Mouse (Mus musculus) hindbrain, postnatal 0 days (tissue): ENCODE results near the gene Rab25. TPM values are rescaled to one million over a fixed set of nuclear protein-coding genes. Genes with fewer than 3 reads are reported as not detected.

ENCODE experiments used
- ATAC-seq: fragments of 200-750 bp; cut with Nextera tagmentation; 2 replicates; pipeline ENCODE4 v1.8.0; 2017; ENCODE audit warnings: mild to moderate bottlenecking, moderate TSS enrichment, moderate library complexity
- DNase-seq: peaks from one replicate; pipeline ENCODE4 v3.0.0-alpha.2; 2015; ENCODE audit warnings: low spot score
- H3K27ac ChIP-seq: fragments of 300-500 bp; sonication (generic); 2 replicates; pipeline ENCODE4 v1.5.1; 2014; ENCODE audit warnings: mild to moderate bottlenecking
- H3K27me3 ChIP-seq: fragments of 300-500 bp; sonication (generic); 2 replicates; pipeline ENCODE4 v1.6.1; 2014; ENCODE audit warnings: low read length, mixed read lengths; ENCODE audit not compliant: insufficient read depth
- H3K36me3 ChIP-seq: fragments of 300-500 bp; sonication (generic); 2 replicates; pipeline ENCODE4 v1.6.1; 2014; ENCODE audit warnings: low read length, mixed read lengths; ENCODE audit not compliant: insufficient read depth
- H3K4me1 ChIP-seq: fragments of 300-500 bp; sonication (generic); 2 replicates; pipeline ENCODE4 v1.6.1; 2014; ENCODE audit warnings: antibody characterized with exemption, low read length, mixed read lengths; ENCODE audit not compliant: insufficient read depth
- H3K4me2 ChIP-seq: fragments of 300-500 bp; sonication (generic); 2 replicates; pipeline ENCODE4 v1.6.1; 2014; ENCODE audit warnings: low read depth, mild to moderate bottlenecking, low read length, moderate library complexity, mixed read lengths
- H3K4me3 ChIP-seq: fragments of 300-500 bp; sonication (generic); 2 replicates; pipeline ENCODE4 v1.5.1; 2014; ENCODE audit warnings: low read length
- H3K9ac ChIP-seq: fragments of 300-500 bp; sonication (generic); replicated peaks from 2 replicates; pipeline ENCODE4 v1.6.1; 2014; ENCODE audit warnings: mild to moderate bottlenecking, low read length, moderate library complexity, mixed read lengths
- H3K9me3 ChIP-seq: fragments of 300-500 bp; sonication (generic); 2 replicates; pipeline ENCODE4 v1.6.1; 2016; ENCODE audit warnings: low read length, mixed read lengths
- CTCF ChIP-seq: IDR thresholded peaks from 2 replicates; pipeline ENCODE4 v1.5.1; 2016; ENCODE audit warnings: antibody characterized with exemption, control low read depth, low read depth
- WGBS: fragments of 180-500 bp; shearing (Covaris S2); extraction: QIAGEN DNeasy Blood & Tissue Kit; methylation state at CpG from one replicate; pipeline ENCODE4 v1.1.7; 2014; 5-methylcytosine and 5-hydroxymethylcytosine counted together
- microRNA counts: library from miRNA; unstranded; fragments of <30 nt; microRNA quantifications from one replicate; lab custom pipeline; 2015
- microRNA-seq, 2 experiments: library from miRNA; unstranded; fragments of <30 nt; microRNA quantifications; one replicate each; pipeline ENCODE4; 2016
- polyA plus RNA-seq: library from polyadenylated mRNA; unstranded; fragments of >200 nt; fragmentation: Nextera tagmentation; extraction: Ambion mirVana; gene quantifications from 2 replicates; pipeline ENCODE4 v1.2.1, GENCODE M21; 2015
- total RNA-seq: library from RNA; depleted of rRNA; stranded (reverse); fragments of >200 nt; gene quantifications from 2 replicates; pipeline ENCODE4 v1.2.3, GENCODE M21; 2014; rRNA removed

Gene Rab25
- total and polyA plus RNA-seq, 2 experiments from 2014 or later: 1.3 TPM; not detected in 1

- peaks cover 18% of the 10 kb centered on the region for H3K4me1 ChIP-seq
- H3K4me2 ChIP-seq: peak overlapping the region; percentile 90
- no peak for TF ChIP-seq CTCF
- no peaks in the 10 kb centered on the region for H3K9me3 ChIP-seq
- H3K27me3 ChIP-seq: no peaks in the 10 kb centered on the region
- H3K27ac ChIP-seq: no peak overlapping the region
- no peak overlapping the region for H3K9ac ChIP-seq
- no peaks in the 10 kb centered on the region for H3K36me3 ChIP-seq
- 47% methylated on average over 4 of the region's 4 CpGs for WGBS
- no peak for ATAC-seq
- no peak for DNase-seq
- H3K4me3 ChIP-seq: no peak overlapping the region
These were observed 47.3 kb downstream of the Rab25 start for GRCm38 (mm10) chr3:88500655-88501365.

- Histone ChIP-seq H3K4me1 (peaks cover 23% of the 10 kb centered on the region), H3K4me3 (no peak overlapping the region), H3K27ac (no peak overlapping the region), H3K9me3 (no peaks in the 10 kb centered on the region), H3K4me2 (no peak overlapping the region), H3K27me3 (no peaks in the 10 kb centered on the region), H3K36me3 (no peaks in the 10 kb centered on the region), H3K9ac (no peak overlapping the region)
- no peak for TF ChIP-seq CTCF
- ATAC-seq (no peak), DNase-seq (no peak)
- WGBS: 84% methylated on average over 7 of the region's 7 CpGs
These were observed 48.0 kb downstream of the Rab25 start for GRCm38 (mm10) chr3:88500087-88500486.

GRCm38 (mm10) chr3:88499580-88499979 is 48.5 kb downstream of the Rab25 start:
- WGBS: 68% methylated on average over 4 of the region's 4 CpGs
- peaks cover 23% of the 10 kb centered on the region for H3K4me1 ChIP-seq

GRCm38 (mm10) chr3:88495741-88496415 is 52.2 kb downstream of the Rab25 start:
- ATAC-seq: no peak
- H3K27ac ChIP-seq: no peak overlapping the region
- H3K27me3 ChIP-seq: no peaks in the 10 kb centered on the region
- H3K9me3 ChIP-seq: no peaks in the 10 kb centered on the region
- no peak overlapping the region for H3K4me3 ChIP-seq
- TF ChIP-seq CTCF: no peak
- H3K36me3 ChIP-seq: no peaks in the 10 kb centered on the region
- DNase-seq: no peak
- 83% methylated on average over 10 of the region's 10 CpGs for WGBS
- H3K9ac ChIP-seq: no peak overlapping the region
- no peak overlapping the region for H3K4me2 ChIP-seq
- H3K4me1 ChIP-seq: peaks cover 17% of the 10 kb centered on the region

More at GRCm38 (mm10) chr3:88499580-88499979, 48.5 kb downstream of the Rab25 start:
- H3K9ac ChIP-seq: no peak overlapping the region
- TF ChIP-seq CTCF: no peak
- DNase-seq (no peak), ATAC-seq (no peak)
- no peaks in the 10 kb centered on the region for H3K27me3 ChIP-seq
- H3K4me3 ChIP-seq: no peak overlapping the region
- no peaks in the 10 kb centered on the region for H3K36me3 ChIP-seq
- no peak overlapping the region for H3K27ac ChIP-seq
- no peak overlapping the region for H3K4me2 ChIP-seq
- H3K9me3 ChIP-seq: no peaks in the 10 kb centered on the region

- Histone ChIP-seq H3K36me3 (no peaks in the 10 kb centered on the region), H3K9ac (no peak overlapping the region), H3K9me3 (no peaks in the 10 kb centered on the region), H3K27me3 (no peaks in the 10 kb centered on the region), H3K4me1 (peaks cover 14% of the 10 kb centered on the region), H3K4me3 (no peak overlapping the region), H3K27ac (peak overlapping the region; percentile 52), H3K4me2 (no peak overlapping the region)
- DNase-seq (peak; percentile 75), ATAC-seq (peak; percentile 76)
- no peak for TF ChIP-seq CTCF
- 62% methylated on average over 9 of the region's 9 CpGs for WGBS
These were observed 53.1 kb downstream of the Rab25 start for GRCm38 (mm10) chr3:88494836-88495628.

- peak overlapping the region; percentile 58; the same call in 1 of the 2 replicates for H3K27ac ChIP-seq
- H3K27me3 ChIP-seq: no peaks in the 10 kb centered on the region
- TF ChIP-seq CTCF: no peak
These were observed 54.2 kb downstream of the Rab25 start for GRCm38 (mm10) chr3:88493706-88494582.

More at GRCm38 (mm10) chr3:88493706-88494582, 54.2 kb downstream of the Rab25 start:
- H3K36me3 ChIP-seq: no peaks in the 10 kb centered on the region
- DNase-seq (no peak), ATAC-seq (no peak)
- no peak overlapping the region for H3K4me2 ChIP-seq
- no peak overlapping the region for H3K9ac ChIP-seq
- peaks cover 14% of the 10 kb centered on the region for H3K4me1 ChIP-seq
- H3K4me3 ChIP-seq: no peak overlapping the region
- no peaks in the 10 kb centered on the region for H3K9me3 ChIP-seq
- 82% methylated on average over 11 of the region's 11 CpGs for WGBS

MicroRNAs within 50 kb of the gene (microRNA counts, 519-probe panel; counts per million panel counts)
- not detected for microRNA mmu-miR-1905 (lab: Ali Mortazavi, UCI)

Small RNA genes lying within 50 kb of the gene (microRNA-seq; reads per million reads assigned to microRNA genes)
- 0 reads per million in 2 experiments for gene Mir1905

Other genes starting within 250 kb of the Rab25 start
- gene Glmp, start 223.3 kb downstream of the Rab25 start, total RNA-seq: 54.9 and 76.9 TPM in 2 replicates
- 135 and 142 TPM in 2 replicates for gene Glmp, start 223.3 kb downstream of the Rab25 start, polyA plus RNA-seq
- gene Tmem79, start 212.2 kb downstream of the Rab25 start, total RNA-seq: 0.52 and 0.54 TPM in 2 replicates
- gene Tmem79, start 212.2 kb downstream of the Rab25 start, polyA plus RNA-seq: 1.1 and 1.5 TPM in 2 replicates
- 78.8 and 98.1 TPM in 2 replicates for gene Smg5, start 212.0 kb downstream of the Rab25 start, total RNA-seq
- 42.9 and 43.0 TPM in 2 replicates for gene Smg5, start 212.0 kb downstream of the Rab25 start, polyA plus RNA-seq
- gene Paqr6, start 183.7 kb downstream of the Rab25 start, total RNA-seq: 8.3 and 10.1 TPM in 2 replicates
- gene Paqr6, start 183.7 kb downstream of the Rab25 start, polyA plus RNA-seq: 8.6 and 10.3 TPM in 2 replicates
- not detected in 2 replicates for gene Bglap3, start 175.6 kb downstream of the Rab25 start, total RNA-seq
- 0.15 TPM in 1 of 2 replicates, not detected in the other for gene Bglap3, start 175.6 kb downstream of the Rab25 start, polyA plus RNA-seq
- not detected in 2 replicates for gene Bglap2, start 169.6 kb downstream of the Rab25 start, total RNA-seq
- gene Bglap2, start 169.6 kb downstream of the Rab25 start, polyA plus RNA-seq: not detected in 2 replicates
- gene Bglap, start 163.8 kb downstream of the Rab25 start, total RNA-seq: not detected in 2 replicates
- gene Bglap, start 163.8 kb downstream of the Rab25 start, polyA plus RNA-seq: not detected in 2 replicates
- 39.4 and 60.4 TPM in 2 replicates for gene Pmf1, start 138.0 kb downstream of the Rab25 start, total RNA-seq
- 47.2 and 48.4 TPM in 2 replicates for gene Pmf1, start 138.0 kb downstream of the Rab25 start, polyA plus RNA-seq
- gene Slc25a44, start 123.2 kb downstream of the Rab25 start, total RNA-seq: 68.3 and 68.6 TPM in 2 replicates
- 31.9 and 34.1 TPM in 2 replicates for gene Slc25a44, start 123.2 kb downstream of the Rab25 start, polyA plus RNA-seq
- 39.4 and 45.2 TPM in 2 replicates for gene Sema4a, start 87.1 kb downstream of the Rab25 start, total RNA-seq
- 25.4 and 26.5 TPM in 2 replicates for gene Sema4a, start 87.1 kb downstream of the Rab25 start, polyA plus RNA-seq
- 59.7 and 60.8 TPM in 2 replicates for gene Lmna, start 38.3 kb downstream of the Rab25 start, total RNA-seq
- 59.1 and 61.1 TPM in 2 replicates for gene Lmna, start 38.3 kb downstream of the Rab25 start, polyA plus RNA-seq
- 52.3 and 54.5 TPM in 2 replicates for gene Mex3a, start 15.9 kb downstream of the Rab25 start, total RNA-seq
- gene Mex3a, start 15.9 kb downstream of the Rab25 start, polyA plus RNA-seq: 13.9 and 15.3 TPM in 2 replicates
- gene Lamtor2, start 4.8 kb upstream of the Rab25 start, total RNA-seq: 45.1 and 59.2 TPM in 2 replicates
- 189 and 198 TPM in 2 replicates for gene Lamtor2, start 4.8 kb upstream of the Rab25 start, polyA plus RNA-seq
- gene Ubqln4, start 5.5 kb upstream of the Rab25 start, total RNA-seq: 119 and 131 TPM in 2 replicates
- 29.4 and 29.8 TPM in 2 replicates for gene Ubqln4, start 5.5 kb upstream of the Rab25 start, polyA plus RNA-seq
- 247 and 307 TPM in 2 replicates for gene Ssr2, start 27.6 kb upstream of the Rab25 start, total RNA-seq
- gene Ssr2, start 27.6 kb upstream of the Rab25 start, polyA plus RNA-seq: 209 and 210 TPM in 2 replicates
- 93.4 and 100 TPM in 2 replicates for gene Arhgef2, start 57.7 kb upstream of the Rab25 start, total RNA-seq
- gene Arhgef2, start 57.7 kb upstream of the Rab25 start, polyA plus RNA-seq: 56.0 and 57.1 TPM in 2 replicates
- not detected in 2 replicates for gene Rxfp4, start 104.8 kb upstream of the Rab25 start, total RNA-seq
- not detected in 2 replicates for gene Rxfp4, start 104.8 kb upstream of the Rab25 start, polyA plus RNA-seq
- gene Khdc4, start 137.5 kb upstream of the Rab25 start, total RNA-seq: 57.9 and 74.4 TPM in 2 replicates
- 66.1 and 70.7 TPM in 2 replicates for gene Khdc4, start 137.5 kb upstream of the Rab25 start, polyA plus RNA-seq
- 55.6 and 76.7 TPM in 2 replicates for gene Rit1, start 168.5 kb upstream of the Rab25 start, total RNA-seq
- 68.7 and 69.3 TPM in 2 replicates for gene Rit1, start 168.5 kb upstream of the Rab25 start, polyA plus RNA-seq
- 201 and 216 TPM in 2 replicates for gene Syt11, start 226.9 kb upstream of the Rab25 start, total RNA-seq
- 265 and 273 TPM in 2 replicates for gene Syt11, start 226.9 kb upstream of the Rab25 start, polyA plus RNA-seq